Mouse (Mus musculus): ENCODE data around the gene Pms1. TPM values are rescaled to one million over a fixed set of nuclear protein-coding genes. Genes with fewer than 3 reads are reported as not detected.

The Pms1 gene
- total RNA-seq, 2 experiments from 2014 or later: 4.5 to 5.2 TPM

GRCm38 (mm10) chr1:53201630-53202199, 95.1 kb downstream of the Pms1 start:
- DNase-seq (ENCODE audit: low spot score in 2 of 2): no peak

GRCm38 (mm10) chr1:53194536-53194935, 102.3 kb downstream of the Pms1 start:
- DNase-seq (ENCODE audit: low spot score in 2 of 2): no peak

GRCm38 (mm10) chr1:53191234-53191633, 105.6 kb downstream of the Pms1 start:
- no peak for DNase-seq (ENCODE audit: low spot score in 2 of 2)

GRCm38 (mm10) chr1:53189620-53190019, 107.2 kb downstream of the Pms1 start:
- no peak for DNase-seq (ENCODE audit: low spot score in 2 of 2)

- DNase-seq (ENCODE audit: low spot score in 2 of 2): no peak
These were observed 109.3 kb downstream of the Pms1 start, which contains the start of gene 1700019A02Rik for GRCm38 (mm10) chr1:53187536-53187935. Gene 1700019A02Rik (minus strand): TSS chr1:53187636.

DNA sequence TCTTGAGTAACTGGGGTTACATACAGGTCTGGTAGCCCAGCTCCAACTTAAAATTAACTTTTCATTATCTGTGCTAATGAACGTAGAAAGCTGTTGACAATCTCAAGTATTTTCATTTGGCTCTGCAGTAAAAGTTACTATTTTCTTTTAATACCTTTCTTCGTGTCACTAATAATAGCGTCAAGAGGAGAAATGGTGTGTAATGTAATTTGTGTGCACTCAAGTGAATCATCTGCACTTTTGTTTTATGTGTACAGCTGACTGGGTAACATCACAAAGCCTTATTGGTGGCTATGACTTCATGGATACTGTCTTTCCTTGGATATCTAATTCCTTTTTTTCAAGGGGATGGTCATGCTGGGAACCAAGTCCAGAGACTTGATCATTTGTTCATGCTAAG, 110.5 kb downstream of the Pms1 start:
- no peak for DNase-seq (ENCODE audit: low spot score in 2 of 2)

DNA sequence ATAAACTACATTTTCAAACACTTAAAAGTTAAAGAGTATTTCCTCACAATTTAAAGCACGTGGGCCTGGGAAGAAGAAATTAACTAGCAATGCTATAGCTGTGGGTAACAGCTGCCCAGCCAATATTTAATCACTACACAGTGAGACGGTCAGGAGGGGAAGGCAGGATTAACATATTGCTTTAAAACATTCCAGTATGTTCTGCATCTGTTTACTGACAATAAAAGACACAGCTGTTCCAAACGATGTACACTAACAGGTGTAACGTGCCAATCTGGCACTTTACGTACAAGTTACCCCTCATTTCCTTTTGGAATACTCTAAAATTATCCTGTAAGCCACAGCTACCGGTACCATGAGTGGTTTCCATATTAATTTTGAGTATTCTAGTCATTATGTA, 139.1 kb downstream of the Pms1 start:
- DNase-seq (ENCODE audit: low spot score in 2 of 2): no peak

Other genes starting within 250 kb of the Pms1 start
- not detected for gene Mstn, start 235.4 kb downstream of the Pms1 start, total RNA-seq (2021)
- gene 1700019A02Rik, start 109.4 kb downstream of the Pms1 start, total RNA-seq (2021): not detected
- gene Ormdl1, start 77 bp upstream of the Pms1 start, total RNA-seq (2021): 10 to 100 TPM; 14.1 to 19.5 TPM
- 1 to 10 TPM; 1.8 TPM for gene Gm28778, start 93 bp upstream of the Pms1 start, total RNA-seq (2021)
- 10 to 100 TPM; 18.2 to 19.0 TPM for gene Osgepl1, start 16.6 kb upstream of the Pms1 start, total RNA-seq (2021)
- gene Asdurf, start 55.6 kb upstream of the Pms1 start, total RNA-seq (2021): 1 to 10 TPM in 1 of 2 experiments, not detected in 1; 6.7 TPM
- not detected for gene Gm28551, start 55.6 kb upstream of the Pms1 start, total RNA-seq (2021)
- 10 to 100 TPM; 26.3 to 29.3 TPM for gene Asnsd1, start 55.7 kb upstream of the Pms1 start, total RNA-seq (2021)